Mouse (Mus musculus) heart, embryonic 11.5 days (tissue): ENCODE measurements at regions not wholly inside any gene's neighbourhood (a gene's known extent, or its start where the extent isn't known, plus 50 kb on each side); places are given as distances from the start of the nearest gene placed in this dataset.
A peak's percentile ranks its signal among the peaks of the same experiment; 100 is the strongest.

Experiments used
- ATAC-seq: fragments of 200-750 bp; cut with Nextera tagmentation; replicated peaks from 2 replicates; pipeline ENCODE4 v1.8.0; 2017; ENCODE audit warnings: moderate library complexity; ENCODE audit not compliant: insufficient number of reproducible peaks, low FRiP score, low TSS enrichment
- H3K27ac ChIP-seq: fragments of 300-500 bp; sonication (generic); 2 replicates; pipeline ENCODE4 v1.5.1; 2014; ENCODE audit warnings: mild to moderate bottlenecking, low read depth, low read length
- H3K27me3 ChIP-seq: fragments of 300-500 bp; sonication (generic); 2 replicates; pipeline ENCODE4 v1.6.1; 2014; ENCODE audit warnings: mild to moderate bottlenecking, low read length, mixed read lengths; ENCODE audit not compliant: control insufficient read depth, insufficient read depth
- H3K36me3 ChIP-seq: fragments of 300-500 bp; sonication (generic); 2 replicates; pipeline ENCODE4 v1.6.1; 2014; ENCODE audit warnings: mild to moderate bottlenecking, low read length, moderate library complexity, mixed read lengths; ENCODE audit not compliant: control insufficient read depth, insufficient read depth
- H3K4me1 ChIP-seq: fragments of 300-500 bp; sonication (generic); 2 replicates; pipeline ENCODE4 v1.6.1; 2014; ENCODE audit warnings: low read length; ENCODE audit not compliant: control insufficient read depth, insufficient read depth
- H3K4me2 ChIP-seq: fragments of 300-500 bp; sonication (generic); 2 replicates; pipeline ENCODE4 v1.6.1; 2014; ENCODE audit warnings: mild to moderate bottlenecking, moderate library complexity
- H3K4me3 ChIP-seq: fragments of 300-500 bp; sonication (generic); 2 replicates; pipeline ENCODE4 v1.5.1; 2014; ENCODE audit warnings: low read depth, low read length
- H3K9ac ChIP-seq: fragments of 300-500 bp; sonication (generic); 2 replicates; pipeline ENCODE4 v1.6.1; 2014; ENCODE audit warnings: mild to moderate bottlenecking, low read depth, low read length, moderate library complexity
- H3K9me3 ChIP-seq: fragments of 300-500 bp; sonication (generic); replicated peaks from 2 replicates; pipeline ENCODE4 v1.6.1; 2016; ENCODE audit warnings: low read length; ENCODE audit not compliant: control insufficient read depth
- WGBS: fragments of 180-500 bp; shearing (Covaris S2); extraction: QIAGEN DNeasy Blood & Tissue Kit; methylation state at CpG from one replicate; pipeline ENCODE4 v1.1.7; 2014; ENCODE audit not compliant: insufficient replicate concordance; 5-methylcytosine and 5-hydroxymethylcytosine counted together

GRCm38 (mm10) chr1:154032669-154033099 lies 132.7 kb upstream of the Teddm2 start:
- 15% methylated on average over 14 of the region's 14 CpGs for WGBS
- H3K36me3 ChIP-seq, result no peaks in the 10 kb centered on the region
- H3K9me3 ChIP-seq, result no peaks in the 10 kb centered on the region
- peak overlapping the region; percentile 41; the same call in 1 of the 2 replicates for H3K27ac ChIP-seq
- peak overlapping the region; percentile 61 for H3K4me2 ChIP-seq
- H3K4me3 ChIP-seq, result peak overlapping the region; percentile 26; the same call in 1 of the 2 replicates
- ATAC-seq, result 0 out of 2 replicates have a peak, but pooled peaks have one; percentile 25
- H3K4me1 ChIP-seq, result peaks cover 8% of the 10 kb centered on the region
- 0 out of 2 replicates have a peak overlapping the region, but pooled peaks have one; percentile 34 for H3K9ac ChIP-seq
- H3K27me3 ChIP-seq, result no peaks in the 10 kb centered on the region

GRCm38 (mm10) chr1:154033958-154034606 lies 134.1 kb upstream of the Teddm2 start:
- 16% methylated on average over 13 of the region's 13 CpGs for WGBS
- no peaks in the 10 kb centered on the region for H3K27me3 ChIP-seq
- no peak overlapping the region for H3K4me3 ChIP-seq
- peak overlapping the region; percentile 47 for H3K4me2 ChIP-seq
- H3K9me3 ChIP-seq, result no peaks in the 10 kb centered on the region
- peaks cover 8% of the 10 kb centered on the region for H3K4me1 ChIP-seq
- ATAC-seq, result peak; percentile 95
- H3K36me3 ChIP-seq, result no peaks in the 10 kb centered on the region
- H3K9ac ChIP-seq, result peak overlapping the region; percentile 46; the same call in 1 of the 2 replicates
- peak overlapping the region; percentile 92 for H3K27ac ChIP-seq

GRCm38 (mm10) chr1:154036729-154037270 lies 136.8 kb upstream of the Teddm2 start:
- ATAC-seq, result no peak
- Histone ChIP-seq H3K9ac (no peak overlapping the region), H3K36me3 (no peaks in the 10 kb centered on the region), H3K27me3 (no peaks in the 10 kb centered on the region), H3K4me1 (peaks cover 8% of the 10 kb centered on the region), H3K9me3 (no peaks in the 10 kb centered on the region), H3K27ac (no peak overlapping the region), H3K4me2 (no peak overlapping the region), H3K4me3 (no peak overlapping the region)
- 48% methylated on average over 4 of the region's 4 CpGs for WGBS

- no peak overlapping the region for H3K27ac ChIP-seq
- no peaks in the 10 kb centered on the region for H3K27me3 ChIP-seq
- H3K36me3 ChIP-seq, result no peaks in the 10 kb centered on the region
- H3K9ac ChIP-seq, result no peak overlapping the region
- no peak for ATAC-seq
- H3K4me3 ChIP-seq, result no peak overlapping the region
- H3K4me2 ChIP-seq, result no peak overlapping the region
- H3K9me3 ChIP-seq, result no peaks in the 10 kb centered on the region
- 50% methylated on average over 2 of the region's 2 CpGs for WGBS
- peaks cover 8% of the 10 kb centered on the region for H3K4me1 ChIP-seq
These were observed 138.2 kb upstream of the Teddm2 start for GRCm38 (mm10) chr1:154038241-154038640.

GRCm38 (mm10) chr1:154040907-154041306 lies 140.9 kb upstream of the Teddm2 start:
- Histone ChIP-seq H3K27me3 (no peaks in the 10 kb centered on the region), H3K27ac (no peak overlapping the region), H3K4me3 (no peak overlapping the region), H3K36me3 (no peaks in the 10 kb centered on the region), H3K9me3 (no peaks in the 10 kb centered on the region), H3K4me1 (no peaks in the 10 kb centered on the region), H3K9ac (no peak overlapping the region), H3K4me2 (no peak overlapping the region)
- WGBS, result 73% methylated on average over 3 of the region's 3 CpGs
- ATAC-seq, result no peak

- H3K4me2 ChIP-seq, result no peak overlapping the region
- no peak overlapping the region for H3K9ac ChIP-seq
- 58% methylated on average over 2 of the region's 2 CpGs for WGBS
- H3K9me3 ChIP-seq, result no peaks in the 10 kb centered on the region
- H3K4me1 ChIP-seq, result no peaks in the 10 kb centered on the region
- no peak overlapping the region for H3K27ac ChIP-seq
- H3K36me3 ChIP-seq, result no peaks in the 10 kb centered on the region
- no peak overlapping the region for H3K4me3 ChIP-seq
- no peaks in the 10 kb centered on the region for H3K27me3 ChIP-seq
- ATAC-seq, result peak; percentile 81
These were observed 142.9 kb upstream of the Teddm2 start for GRCm38 (mm10) chr1:154042956-154043355.

GRCm38 (mm10) chr1:154044712-154045111 lies 144.7 kb upstream of the Teddm2 start:
- Histone ChIP-seq H3K9me3 (no peaks in the 10 kb centered on the region), H3K36me3 (no peaks in the 10 kb centered on the region), H3K4me2 (no peak overlapping the region), H3K4me1 (no peaks in the 10 kb centered on the region), H3K27me3 (no peaks in the 10 kb centered on the region), H3K27ac (no peak overlapping the region), H3K4me3 (no peak overlapping the region), H3K9ac (no peak overlapping the region)
- 85% methylated on average over 4 of the region's 4 CpGs for WGBS
- ATAC-seq, result no peak

- ATAC-seq, result no peak
- H3K4me1 ChIP-seq, result no peaks in the 10 kb centered on the region
- no peak overlapping the region for H3K4me2 ChIP-seq
- no peak overlapping the region for H3K9ac ChIP-seq
- H3K27me3 ChIP-seq, result no peaks in the 10 kb centered on the region
- H3K36me3 ChIP-seq, result no peaks in the 10 kb centered on the region
- no peak overlapping the region for H3K27ac ChIP-seq
- no peaks in the 10 kb centered on the region for H3K9me3 ChIP-seq
- no peak overlapping the region for H3K4me3 ChIP-seq
These were observed 145.9 kb upstream of the Teddm2 start for GRCm38 (mm10) chr1:154045951-154046350.

- ATAC-seq, result no peak
- Histone ChIP-seq H3K27ac (no peak overlapping the region), H3K4me3 (no peak overlapping the region), H3K4me1 (no peaks in the 10 kb centered on the region), H3K9ac (no peak overlapping the region), H3K4me2 (no peak overlapping the region), H3K36me3 (no peaks in the 10 kb centered on the region), H3K27me3 (no peaks in the 10 kb centered on the region), H3K9me3 (peaks cover 2% of the 10 kb centered on the region; the same call in 1 of the 2 replicates)
- WGBS, result 83% methylated on average over 7 of the region's 7 CpGs
These were observed 147.3 kb upstream of the Zfp648 start for GRCm38 (mm10) chr1:154053641-154054040.
